Mouse (Mus musculus): ENCODE results near the gene Atp1b3.

- TF ChIP-seq CTCF (IDR thresholded peaks at IDR 0.05; ENCODE audit: extremely low read depth, insufficient read depth, low read length), result no peak
- no peak for TF ChIP-seq POLR2A (IDR thresholded peaks at IDR 0.05; ENCODE audit: extremely low read depth, insufficient read depth, low read length)
Measured at GRCm38 (mm10) chr9:96348885-96349284, 15.4 kb downstream of the Atp1b3 start.

All from cortical plate, adult 2 months (tissue).